Mouse (Mus musculus) stomach, postnatal 0 days (tissue): ENCODE data around the gene Chkb.

Experiments used
- CTCF ChIP-seq: IDR thresholded peaks from 2 replicates; pipeline ENCODE4 v1.5.1; 2016; ENCODE audit warnings: antibody characterized with exemption, low read depth, mild to moderate bottlenecking, moderate library complexity
- EP300 ChIP-seq: optimal IDR thresholded peaks from 2 replicates; pipeline ENCODE3; 2016; ENCODE audit warnings: antibody characterized with exemption

DNA sequence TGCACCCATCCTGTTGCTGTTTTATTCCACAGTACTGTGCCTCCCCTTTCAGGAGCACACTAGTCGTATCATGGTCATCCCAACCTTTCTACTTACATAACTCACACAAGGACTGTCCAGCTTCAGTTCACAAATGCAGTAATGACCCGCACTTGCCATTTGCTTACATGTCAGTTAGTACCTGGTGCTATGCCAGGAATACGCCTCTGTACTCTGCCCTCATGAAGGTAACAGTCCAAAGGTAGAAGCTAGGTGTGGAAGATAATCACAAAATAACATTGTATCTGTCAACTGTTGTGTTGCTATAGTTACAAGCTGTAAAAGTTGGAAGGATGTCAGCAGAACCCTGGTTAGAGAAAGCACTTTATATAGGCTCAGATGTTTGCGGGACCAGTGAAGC, 32.8 kb downstream of the Chkb start:
- TF ChIP-seq CTCF (no peak), EP300 (no peak)
